Mouse (Mus musculus) midbrain, embryonic 11.5 days (tissue): Measurements from ENCODE around the gene Otulin. TPM values are rescaled to one million over a fixed set of nuclear protein-coding genes. Genes with fewer than 3 reads are reported as not detected.

ENCODE experiments used
- ATAC-seq: fragments of 200-750 bp; cut with Nextera tagmentation; 2 replicates; pipeline ENCODE4 v1.8.0; 2017; ENCODE audit warnings: moderate TSS enrichment, moderate library complexity; ENCODE audit not compliant: low FRiP score
- DNase-seq: peaks from one replicate; pipeline ENCODE4 v3.0.0; 2015; ENCODE audit warnings: low spot score; ENCODE audit errors: missing footprints
- H3K27ac ChIP-seq: fragments of 300-500 bp; sonication (generic); 2 replicates; pipeline ENCODE4 v1.5.1; 2014; ENCODE audit warnings: low read depth, low read length
- H3K27me3 ChIP-seq: fragments of 300-500 bp; sonication (generic); 2 replicates; pipeline ENCODE4 v1.6.1; 2014; ENCODE audit warnings: mild to moderate bottlenecking, low read length, moderate library complexity, mixed read lengths; ENCODE audit not compliant: control insufficient read depth, insufficient read depth
- H3K36me3 ChIP-seq: fragments of 300-500 bp; sonication (generic); 2 replicates; pipeline ENCODE4 v1.6.1; 2014; ENCODE audit warnings: mild to moderate bottlenecking, low read length, moderate library complexity, mixed read lengths; ENCODE audit not compliant: control insufficient read depth, insufficient read depth
- H3K4me1 ChIP-seq: fragments of 300-500 bp; sonication (generic); 2 replicates; pipeline ENCODE4 v1.6.1; 2014; ENCODE audit warnings: low read length; ENCODE audit not compliant: control insufficient read depth, insufficient read depth
- H3K4me2 ChIP-seq: fragments of 300-500 bp; sonication (generic); 2 replicates; pipeline ENCODE4 v1.6.1; 2014; ENCODE audit warnings: mild to moderate bottlenecking, moderate library complexity
- H3K4me3 ChIP-seq: fragments of 300-500 bp; sonication (generic); 2 replicates; pipeline ENCODE4 v1.5.1; 2014; ENCODE audit warnings: low read depth, low read length
- H3K9ac ChIP-seq: fragments of 300-500 bp; sonication (generic); 2 replicates; pipeline ENCODE4 v1.6.1; 2014; ENCODE audit warnings: low read length
- H3K9me3 ChIP-seq: fragments of 300-500 bp; sonication (generic); 2 replicates; pipeline ENCODE4 v1.6.1; 2016; ENCODE audit warnings: low read length; ENCODE audit not compliant: control insufficient read depth
- WGBS: fragments of 180-500 bp; shearing (Covaris S2); extraction: QIAGEN DNeasy Blood & Tissue Kit; methylation state at CpG from one replicate; pipeline ENCODE4 v1.1.7; 2014; 5-methylcytosine and 5-hydroxymethylcytosine counted together
- polyA plus RNA-seq: library from polyadenylated mRNA; unstranded; fragments of >200 nt; fragmentation: Nextera tagmentation; extraction: Ambion mirVana; gene quantifications from 2 replicates; pipeline ENCODE4 v1.2.1, GENCODE M21; 2014

Gene Otulin
- polyA plus RNA-seq, 1 experiment from 2014 or later = 34.0 TPM

DNA sequence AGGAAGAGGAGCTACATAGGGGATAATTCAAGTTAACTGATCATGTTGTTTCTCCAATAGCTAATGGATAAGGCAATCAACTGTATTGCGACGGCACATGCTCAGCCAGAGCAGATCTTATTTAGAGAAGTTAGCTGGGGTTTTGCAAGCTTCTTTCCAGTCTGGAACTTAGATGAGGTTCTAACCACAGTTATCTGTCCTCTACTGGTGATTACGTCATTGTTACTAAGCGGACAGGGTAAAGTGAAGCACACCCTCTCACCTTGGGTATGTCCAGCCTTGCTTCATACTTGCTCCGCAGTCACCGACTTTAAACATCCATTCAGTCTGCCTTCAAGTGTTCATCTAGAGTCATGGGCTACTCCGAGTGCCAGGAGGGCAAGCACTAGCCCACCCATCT is 110.6 kb downstream of the Otulin start:
- Histone ChIP-seq H3K9ac (no peak overlapping the region), H3K4me2 (no peak overlapping the region), H3K9me3 (no peaks in the 10 kb centered on the region), H3K27ac (no peak overlapping the region), H3K4me1 (no peaks in the 10 kb centered on the region; the same call in 1 of the 2 replicates), H3K36me3 (no peaks in the 10 kb centered on the region), H3K4me3 (no peak overlapping the region), H3K27me3 (no peaks in the 10 kb centered on the region; the same call in 1 of the 2 replicates)
- no peak for ATAC-seq
- 91% methylated on average over 7 of the region's 7 CpGs for WGBS
- no peak for DNase-seq

DNA sequence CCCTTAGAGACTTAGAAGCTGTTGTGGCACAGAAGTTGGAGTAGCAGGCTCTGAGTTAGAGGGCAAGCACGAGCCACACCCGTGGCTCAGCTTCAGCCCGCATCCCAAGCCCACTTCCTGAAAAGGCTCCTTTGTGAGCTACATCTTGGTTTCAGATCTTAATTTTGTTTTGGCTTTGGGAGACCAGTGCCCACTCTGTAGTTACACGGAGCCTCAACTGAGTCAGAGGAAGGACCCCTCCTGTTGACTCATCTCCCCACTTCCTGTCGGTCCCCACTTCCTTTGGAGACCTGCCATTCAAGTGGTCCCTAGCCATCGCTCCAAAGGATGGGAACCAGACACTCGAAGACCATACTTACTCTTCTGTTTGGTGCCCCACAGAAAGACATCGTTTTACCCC is 112.5 kb downstream of the Otulin start:
- no peak overlapping the region for H3K27ac ChIP-seq
- no peak overlapping the region for H3K4me3 ChIP-seq
- no peaks in the 10 kb centered on the region for H3K9me3 ChIP-seq
- H3K9ac ChIP-seq = no peak overlapping the region
- no peak for ATAC-seq
- no peaks in the 10 kb centered on the region for H3K36me3 ChIP-seq
- no peak for DNase-seq
- 89% methylated on average over 8 of the region's 8 CpGs for WGBS
- no peak overlapping the region for H3K4me2 ChIP-seq
- H3K27me3 ChIP-seq = no peaks in the 10 kb centered on the region; the same call in 1 of the 2 replicates
- no peaks in the 10 kb centered on the region; the same call in 1 of the 2 replicates for H3K4me1 ChIP-seq

DNA sequence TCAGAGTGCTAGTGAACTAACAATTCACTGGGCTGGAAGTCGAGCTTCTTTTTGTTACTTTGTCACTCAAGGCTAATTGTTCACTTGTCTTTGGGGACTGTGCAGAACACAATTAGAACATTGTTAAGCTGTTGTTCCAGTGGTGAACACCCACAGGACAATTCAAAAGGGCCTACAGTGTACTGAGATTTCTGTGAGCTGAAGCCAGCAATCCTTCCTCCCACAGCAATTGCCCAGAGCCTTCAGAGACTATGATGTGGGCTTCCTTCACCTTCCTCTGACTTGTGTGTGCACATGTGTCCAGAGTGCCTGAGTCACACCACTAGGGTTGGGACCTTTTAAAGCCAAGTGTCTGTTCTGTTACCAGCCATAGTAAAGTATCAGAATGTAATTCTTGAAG is 113.6 kb downstream of the Otulin start:
- H3K4me1 ChIP-seq = no peaks in the 10 kb centered on the region; the same call in 1 of the 2 replicates
- H3K27ac ChIP-seq = no peak overlapping the region
- no peaks in the 10 kb centered on the region; the same call in 1 of the 2 replicates for H3K27me3 ChIP-seq
- H3K36me3 ChIP-seq = no peaks in the 10 kb centered on the region
- WGBS = 48% methylated on average over 1 of the region's 1 CpGs
- no peak overlapping the region for H3K9ac ChIP-seq
- no peak overlapping the region for H3K4me3 ChIP-seq
- no peak for DNase-seq
- no peaks in the 10 kb centered on the region for H3K9me3 ChIP-seq
- H3K4me2 ChIP-seq = no peak overlapping the region
- ATAC-seq = no peak

DNA sequence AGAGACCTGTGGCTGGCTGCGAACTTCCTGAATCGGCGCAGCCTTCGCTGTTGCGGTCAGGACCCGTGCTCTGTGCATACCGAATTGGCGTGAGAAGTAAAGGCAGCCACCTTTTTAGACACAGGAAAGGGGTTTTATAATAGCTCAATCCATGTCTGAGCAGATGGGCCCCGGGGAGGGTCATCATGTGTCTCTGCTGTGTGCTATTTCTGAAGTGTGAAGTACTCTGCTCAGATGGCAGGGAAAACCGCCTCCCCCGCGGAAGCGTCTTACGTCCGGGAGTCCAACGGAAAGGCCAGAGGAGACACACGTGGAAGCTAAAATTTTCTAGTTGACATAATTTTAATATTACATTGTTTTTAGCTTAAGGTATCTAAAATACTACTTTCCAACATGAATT is 121.5 kb downstream of the Otulin start:
- Histone ChIP-seq H3K4me2 (no peak overlapping the region), H3K27me3 (no peaks in the 10 kb centered on the region), H3K4me3 (no peak overlapping the region), H3K36me3 (no peaks in the 10 kb centered on the region), H3K4me1 (no peaks in the 10 kb centered on the region), H3K9ac (no peak overlapping the region), H3K9me3 (no peaks in the 10 kb centered on the region), H3K27ac (no peak overlapping the region)
- no peak for ATAC-seq
- WGBS = 95% methylated on average over 17 of the region's 17 CpGs
- DNase-seq = no peak

DNA sequence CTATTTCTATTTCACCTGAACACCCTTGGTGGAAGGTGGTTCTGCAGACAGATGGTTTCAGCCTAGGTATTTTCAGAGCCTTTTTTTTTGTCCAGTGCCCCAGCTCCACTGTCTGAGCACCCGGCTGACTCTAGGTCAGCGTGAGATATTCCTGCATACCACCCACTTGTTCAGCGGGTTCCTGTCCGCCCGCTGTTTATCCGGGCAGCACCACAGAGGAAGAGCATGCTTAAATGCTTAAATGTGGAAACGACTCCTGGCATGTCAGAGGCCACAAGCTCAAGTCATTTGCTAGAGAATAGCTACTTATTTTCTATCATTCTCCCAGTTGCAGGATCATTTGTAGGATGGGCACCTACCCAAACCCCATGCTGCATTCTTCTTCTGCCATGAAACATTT is 122.3 kb downstream of the Otulin start:
- Histone ChIP-seq H3K27me3 (no peaks in the 10 kb centered on the region), H3K9me3 (no peaks in the 10 kb centered on the region), H3K4me2 (no peak overlapping the region), H3K36me3 (no peaks in the 10 kb centered on the region), H3K4me1 (no peaks in the 10 kb centered on the region), H3K27ac (no peak overlapping the region), H3K9ac (no peak overlapping the region), H3K4me3 (no peak overlapping the region)
- WGBS = 96% methylated on average over 7 of the region's 7 CpGs
- ATAC-seq (no peak), DNase-seq (no peak)

DNA sequence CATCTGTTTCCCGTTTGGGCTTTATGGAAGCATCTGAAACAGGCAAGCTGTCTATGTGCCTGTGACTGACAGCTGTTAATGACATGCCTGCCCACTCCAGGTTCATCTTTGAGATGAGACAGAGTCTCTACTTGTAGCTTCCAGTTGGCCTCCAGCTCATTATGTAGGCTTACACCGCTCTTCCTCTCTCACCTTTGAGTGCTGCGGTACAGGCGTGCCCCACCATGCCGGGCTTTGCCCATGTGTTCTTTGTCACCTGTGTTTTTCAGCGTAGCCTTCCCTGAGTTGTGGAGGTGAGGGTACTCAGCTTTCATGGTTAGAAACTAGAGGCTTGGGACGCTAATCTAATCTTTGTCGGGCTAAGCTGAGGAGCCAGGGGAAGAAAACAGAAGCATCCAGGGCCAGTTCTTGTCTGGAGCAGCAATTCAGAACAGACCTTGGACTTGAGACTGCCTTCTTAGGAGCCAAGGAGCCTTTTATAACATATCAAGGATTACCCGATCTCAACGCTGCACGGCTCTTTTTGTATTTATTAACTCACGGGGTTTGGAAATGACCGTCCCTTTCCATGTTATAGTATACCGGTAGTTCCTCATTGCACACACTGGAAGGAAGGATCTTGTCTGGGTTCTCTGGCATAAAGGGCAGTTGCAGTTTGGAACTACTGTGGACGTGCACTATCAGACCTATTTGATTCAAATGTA is 123.4 kb downstream of the Otulin start:
- Histone ChIP-seq H3K4me1 (no peaks in the 10 kb centered on the region), H3K4me2 (no peak overlapping the region), H3K27me3 (no peaks in the 10 kb centered on the region), H3K36me3 (no peaks in the 10 kb centered on the region), H3K9me3 (no peaks in the 10 kb centered on the region), H3K27ac (no peak overlapping the region), H3K9ac (no peak overlapping the region), H3K4me3 (no peak overlapping the region)
- ATAC-seq = no peak
- DNase-seq = no peak
- WGBS = 94% methylated on average over 15 of the region's 15 CpGs

DNA sequence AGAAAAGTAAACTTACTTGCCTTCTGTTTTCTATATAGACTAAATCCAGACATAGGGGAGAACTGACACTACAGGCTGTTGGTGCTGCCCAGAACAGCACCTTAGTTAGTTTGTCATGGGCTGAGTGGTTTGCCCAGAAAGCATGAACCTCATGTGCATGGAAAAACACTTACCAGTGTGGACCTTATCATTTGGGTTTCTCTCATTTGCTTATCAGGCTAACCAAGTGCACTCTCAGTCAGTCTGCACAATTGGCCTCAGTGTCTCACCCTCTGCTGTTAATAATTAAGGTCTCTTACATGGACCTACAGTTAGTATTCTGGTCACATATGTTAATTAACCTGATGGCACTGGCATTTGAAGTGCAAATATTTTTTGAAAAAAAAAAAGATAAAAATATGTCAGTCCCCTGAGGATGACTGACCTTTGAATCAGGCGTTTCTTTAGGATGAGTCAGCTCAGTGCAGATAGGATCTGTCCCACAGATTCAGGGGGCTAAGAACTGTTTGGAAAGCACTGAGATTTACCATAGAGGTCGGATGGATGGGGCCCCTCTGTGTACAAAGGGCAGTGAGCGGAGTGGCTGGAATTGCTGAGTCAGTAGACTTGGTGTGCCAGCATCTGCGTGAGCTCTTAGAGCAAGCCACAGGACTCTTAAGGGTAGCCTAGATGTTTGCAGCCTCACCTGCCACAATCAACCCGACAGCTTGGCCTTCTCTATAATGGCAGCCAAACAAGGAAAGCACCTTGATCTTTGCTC is 124.2 kb downstream of the Otulin start:
- Histone ChIP-seq H3K36me3 (no peaks in the 10 kb centered on the region), H3K9ac (no peak overlapping the region), H3K4me1 (no peaks in the 10 kb centered on the region), H3K4me2 (no peak overlapping the region), H3K4me3 (no peak overlapping the region), H3K27ac (no peak overlapping the region), H3K27me3 (no peaks in the 10 kb centered on the region), H3K9me3 (no peaks in the 10 kb centered on the region)
- peak; percentile 57 for ATAC-seq
- no peak for DNase-seq
- 61% methylated on average over 5 of the region's 5 CpGs for WGBS

DNA sequence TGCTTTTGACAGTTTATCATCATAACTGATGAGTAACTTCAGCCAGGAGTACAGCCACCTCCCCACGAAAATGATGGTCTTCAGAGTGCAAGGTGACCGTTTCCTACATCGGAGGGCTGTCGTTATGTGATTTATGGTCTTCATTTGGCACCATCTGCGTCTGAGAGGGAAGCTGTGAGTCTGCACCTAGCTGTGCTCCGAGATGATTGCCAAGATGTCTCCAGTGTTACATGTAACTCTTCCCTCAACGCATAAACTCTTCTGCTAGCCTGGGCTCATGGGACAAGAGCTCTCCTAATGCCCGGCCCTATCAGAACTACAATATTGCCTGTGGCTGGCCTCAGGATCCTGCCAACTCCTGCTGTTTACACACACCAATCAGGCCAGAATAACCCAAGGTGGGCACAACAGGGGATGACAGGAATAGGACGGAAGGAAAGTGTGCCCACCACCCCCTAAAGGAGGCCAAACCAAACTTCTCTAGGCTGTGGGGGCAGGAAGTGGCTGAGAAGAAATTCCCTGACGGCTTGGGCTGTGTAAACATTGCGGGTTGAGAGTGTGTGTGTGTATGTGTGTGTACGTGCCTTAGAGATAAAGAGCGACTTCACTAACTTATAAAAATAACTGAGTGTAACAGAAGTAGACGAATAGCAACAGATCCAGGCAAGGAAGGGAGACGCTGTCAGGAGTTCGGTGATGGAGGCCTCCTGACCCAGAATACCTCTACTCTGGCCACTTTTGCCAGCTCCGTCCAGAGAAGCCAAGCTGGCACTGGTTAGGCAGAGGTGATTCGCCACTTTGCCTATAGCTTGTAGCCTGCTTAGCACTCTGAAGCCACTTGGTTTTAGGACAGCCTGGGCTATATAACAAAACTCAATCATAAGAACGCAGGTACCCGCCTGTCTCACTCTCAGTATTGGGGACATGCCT is 126.4 kb downstream of the Otulin start:
- WGBS = 87% methylated on average over 20 of the region's 20 CpGs
- Histone ChIP-seq H3K27ac (no peak overlapping the region), H3K27me3 (no peaks in the 10 kb centered on the region)

More for the DNA sequence above, 126.4 kb downstream of the Otulin start:
- DNase-seq (no peak), ATAC-seq (no peak)
- Histone ChIP-seq H3K4me1 (no peaks in the 10 kb centered on the region), H3K4me2 (no peak overlapping the region), H3K36me3 (no peaks in the 10 kb centered on the region), H3K4me3 (no peak overlapping the region), H3K9ac (no peak overlapping the region), H3K9me3 (no peaks in the 10 kb centered on the region)
